Mouse (Mus musculus): ENCODE data around the gene Rad51b.

DNA sequence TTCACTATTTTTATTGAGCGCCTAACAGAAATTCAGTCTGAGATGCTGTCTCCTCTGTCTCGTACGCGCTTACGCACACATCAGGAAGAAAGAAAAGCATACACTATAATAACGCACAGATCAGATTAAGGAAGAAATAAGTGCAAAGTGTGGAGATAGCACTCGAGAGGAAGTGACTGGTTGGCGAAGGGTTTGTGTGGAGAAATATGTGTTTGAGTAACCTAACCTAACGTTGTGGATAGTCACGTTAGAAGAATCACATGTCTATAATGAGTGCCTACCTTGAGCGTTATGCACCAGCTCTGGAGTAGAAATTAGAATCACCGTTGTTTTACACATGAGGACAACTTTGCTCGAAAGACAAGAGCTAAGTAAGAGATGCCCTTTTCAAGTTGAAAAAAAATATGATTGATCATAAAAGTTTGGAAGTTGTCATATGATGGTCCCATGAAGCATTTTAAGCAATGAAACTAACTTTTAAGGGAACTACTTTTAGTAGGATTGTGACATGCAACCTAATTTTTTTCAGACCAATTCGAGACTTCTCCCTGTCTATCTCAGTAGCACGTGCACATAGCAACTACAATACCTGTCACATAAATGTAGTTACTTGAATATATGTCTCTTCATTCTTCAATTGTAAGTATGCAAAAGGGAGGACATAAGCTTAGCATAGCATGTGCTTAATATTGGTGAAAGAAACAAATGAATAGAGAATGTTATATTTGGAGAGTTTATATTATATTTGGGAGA is 978 bp downstream of the Rad51b start:
- no peak for TF ChIP-seq CTCF (conservative IDR thresholded peaks at IDR 0.05; ENCODE audit: low read length)
- no peak for TF ChIP-seq POU5F1 (IDR thresholded peaks at IDR 0.05; ENCODE audit: borderline replicate concordance, low read length)

Measured in E14TG2a.4 (cell line).